Mouse (Mus musculus) limb, embryonic 14.5 days (tissue): ENCODE results near the gene Eps15l1. TPM values are rescaled to one million over a fixed set of nuclear protein-coding genes. Genes with fewer than 3 reads are reported as not detected.

Experiments used
- ATAC-seq: fragments of 200-750 bp; cut with Nextera tagmentation; 2 replicates; pipeline ENCODE4 v1.8.0; 2017; ENCODE audit warnings: low read depth, moderate number of reproducible peaks, moderate TSS enrichment; ENCODE audit not compliant: low FRiP score
- DNase-seq: peaks from one replicate; pipeline ENCODE4 v3.0.0-alpha.2; 2015; ENCODE audit warnings: low spot score
- H3K27ac ChIP-seq: fragments of 300-500 bp; sonication (generic); replicated peaks from 2 replicates; pipeline ENCODE4 v1.5.1; 2014; ENCODE audit warnings: low read depth, mild to moderate bottlenecking, low read length, moderate library complexity, mixed read lengths
- H3K27me3 ChIP-seq: fragments of 300-500 bp; sonication (generic); 2 replicates; pipeline ENCODE4 v1.6.1; 2014; ENCODE audit warnings: low read length, mixed read lengths; ENCODE audit not compliant: control insufficient read depth, insufficient read depth
- H3K36me3 ChIP-seq: fragments of 300-500 bp; sonication (generic); 2 replicates; pipeline ENCODE4 v1.6.1; 2014; ENCODE audit warnings: mild to moderate bottlenecking, low read length, moderate library complexity, mixed read lengths; ENCODE audit not compliant: control insufficient read depth, insufficient read depth
- H3K4me1 ChIP-seq: fragments of 300-500 bp; sonication (generic); 2 replicates; pipeline ENCODE4 v1.6.1; 2014; ENCODE audit warnings: antibody characterized with exemption, low read length, mixed read lengths; ENCODE audit not compliant: control insufficient read depth, insufficient read depth
- H3K4me2 ChIP-seq: fragments of 300-500 bp; sonication (generic); replicated peaks from 2 replicates; pipeline ENCODE4 v1.6.1; 2014; ENCODE audit warnings: low read depth, mild to moderate bottlenecking, low read length, moderate library complexity; ENCODE audit not compliant: severe bottlenecking
- H3K4me3 ChIP-seq: fragments of 300-500 bp; sonication (generic); replicated peaks from 2 replicates; pipeline ENCODE4 v1.5.1; 2014; ENCODE audit warnings: low read length
- H3K9ac ChIP-seq: fragments of 300-500 bp; sonication (generic); 2 replicates; pipeline ENCODE4 v1.6.1; 2014; ENCODE audit warnings: mild to moderate bottlenecking, low read depth, low read length, moderate library complexity; ENCODE audit not compliant: severe bottlenecking
- H3K9me3 ChIP-seq: fragments of 300-500 bp; sonication (generic); 2 replicates; pipeline ENCODE4 v1.6.1; 2016; ENCODE audit warnings: low read length; ENCODE audit not compliant: control insufficient read depth
- POLR2A ChIP-seq: fragments of 200-500 bp; IDR thresholded peaks from 2 replicates; pipeline ENCODE4 v1.8.0; 2012; ENCODE audit warnings: inconsistent platforms, mild to moderate bottlenecking, moderate library complexity, borderline replicate concordance; ENCODE audit not compliant: insufficient read depth, insufficient read length; ENCODE audit errors: extremely low read depth
- WGBS: fragments of 180-500 bp; shearing (Covaris S2); extraction: QIAGEN DNeasy Blood & Tissue Kit; methylation state at CpG from one replicate; pipeline ENCODE4 v1.1.7; 2014; 5-methylcytosine and 5-hydroxymethylcytosine counted together
- polyA plus RNA-seq, 2 experiments: library from polyadenylated mRNA; depleted of rRNA in 1 of 2; stranded (reverse) in 1 of 2; unstranded in 1 of 2; fragments of >200 nt; fragmentation: Nextera tagmentation in 1 of 2; extraction: Ambion mirVana in 1 of 2; gene quantifications; 2 replicates each; pipeline versions ENCODE4 v1.2.1 to v1.2.3; 2012 to 2014

The Eps15l1 gene
- polyA plus RNA-seq, 2 experiments: 56.5 to 114 TPM

- no peak overlapping the region for H3K9ac ChIP-seq
- WGBS: 100% methylated on average over 3 of the region's 3 CpGs
These were observed 49.9 kb downstream of the Eps15l1 start for GRCm38 (mm10) chr8:72371356-72371755.

GRCm38 (mm10) chr8:72366435-72366834 lies 54.8 kb downstream of the Eps15l1 start:
- Histone ChIP-seq H3K4me1 (no peaks in the 10 kb centered on the region), H3K9ac (no peak overlapping the region), H3K36me3 (peaks cover 98% of the 10 kb centered on the region), H3K27ac (no peak overlapping the region), H3K4me2 (no peak overlapping the region), H3K4me3 (no peak overlapping the region), H3K9me3 (no peaks in the 10 kb centered on the region), H3K27me3 (no peaks in the 10 kb centered on the region)
- TF ChIP-seq POLR2A: no peak
- WGBS: 86% methylated on average over 2 of the region's 2 CpGs
- DNase-seq: no peak
- no peak for ATAC-seq

More at GRCm38 (mm10) chr8:72371356-72371755, 49.9 kb downstream of the Eps15l1 start:
- H3K27me3 ChIP-seq: no peaks in the 10 kb centered on the region
- ATAC-seq: no peak
- no peaks in the 10 kb centered on the region for H3K9me3 ChIP-seq
- H3K4me1 ChIP-seq: no peaks in the 10 kb centered on the region
- no peak for TF ChIP-seq POLR2A
- H3K4me3 ChIP-seq: no peak overlapping the region
- peaks cover 91% of the 10 kb centered on the region for H3K36me3 ChIP-seq
- no peak for DNase-seq
- H3K4me2 ChIP-seq: no peak overlapping the region
- H3K27ac ChIP-seq: no peak overlapping the region

GRCm38 (mm10) chr8:72365826-72366225 lies 55.4 kb downstream of the Eps15l1 start:
- Histone ChIP-seq H3K27ac (no peak overlapping the region), H3K4me1 (no peaks in the 10 kb centered on the region), H3K4me2 (no peak overlapping the region), H3K4me3 (no peak overlapping the region), H3K27me3 (no peaks in the 10 kb centered on the region), H3K9ac (no peak overlapping the region), H3K9me3 (no peaks in the 10 kb centered on the region), H3K36me3 (peaks cover 94% of the 10 kb centered on the region)
- no peak for TF ChIP-seq POLR2A
- ATAC-seq: peak; percentile 56; the same call in 1 of the 2 replicates
- 20% methylated on average over 3 of the region's 3 CpGs for WGBS
- DNase-seq: peak; percentile 67

GRCm38 (mm10) chr8:72365016-72365415 lies 56.2 kb downstream of the Eps15l1 start:
- H3K36me3 ChIP-seq: peaks cover 94% of the 10 kb centered on the region
- no peaks in the 10 kb centered on the region for H3K27me3 ChIP-seq
- no peak for DNase-seq
- H3K27ac ChIP-seq: no peak overlapping the region
- no peak overlapping the region for H3K4me3 ChIP-seq
- no peak overlapping the region for H3K4me2 ChIP-seq
- no peaks in the 10 kb centered on the region for H3K9me3 ChIP-seq
- H3K9ac ChIP-seq: no peak overlapping the region
- no peaks in the 10 kb centered on the region for H3K4me1 ChIP-seq
- no peak for ATAC-seq
- no peak for TF ChIP-seq POLR2A
- 94% methylated on average over 2 of the region's 2 CpGs for WGBS

- no peak for TF ChIP-seq POLR2A
- ATAC-seq (no peak), DNase-seq (no peak)
- Histone ChIP-seq H3K9me3 (no peaks in the 10 kb centered on the region), H3K4me3 (no peak overlapping the region), H3K27me3 (no peaks in the 10 kb centered on the region), H3K9ac (no peak overlapping the region), H3K36me3 (peaks cover 89% of the 10 kb centered on the region), H3K4me2 (no peak overlapping the region), H3K27ac (no peak overlapping the region), H3K4me1 (no peaks in the 10 kb centered on the region)
- WGBS: 87% methylated on average over 7 of the region's 7 CpGs
These were observed 57.8 kb downstream of the Eps15l1 start for GRCm38 (mm10) chr8:72363457-72363856.

GRCm38 (mm10) chr8:72362754-72363153 lies 58.5 kb downstream of the Eps15l1 start:
- H3K9me3 ChIP-seq: no peaks in the 10 kb centered on the region
- H3K27me3 ChIP-seq: no peaks in the 10 kb centered on the region
- no peak for TF ChIP-seq POLR2A
- no peaks in the 10 kb centered on the region for H3K4me1 ChIP-seq
- H3K4me3 ChIP-seq: no peak overlapping the region
- ATAC-seq (no peak), DNase-seq (no peak)
- no peak overlapping the region for H3K27ac ChIP-seq
- H3K9ac ChIP-seq: no peak overlapping the region
- peaks cover 89% of the 10 kb centered on the region for H3K36me3 ChIP-seq
- 96% methylated on average over 4 of the region's 4 CpGs for WGBS
- H3K4me2 ChIP-seq: no peak overlapping the region
